In genomic region chr4:141461088-141461487, GRCm38 (mm10) we compare ENCODE assay signal across 16 mouse cellular contexts. TPM values are rescaled to one million over a fixed set of nuclear protein-coding genes. Genes with fewer than 3 reads are reported as not detected.
DNase-seq lines count a peak whose midpoint lies in the region; ATAC-seq and TF ChIP-seq lines count a peak whose summit lies in the region.
"Had no signal": no experiment of that assay in that cellular context is flagged by ENCODE, and none has a peak within 500 bp of the region (broad histone marks: within the 10 kb centered on the region; RNA-seq: fewer than 3 reads in every experiment).

No protein-coding gene starts in this region.

- H3K4me1 ChIP-seq in limb, embryonic 15.5 days = peaks cover 15% of the 10 kb centered on the region
- peaks cover 18% of the 10 kb centered on the region for H3K4me1 ChIP-seq in limb, embryonic 10.5 days
- no peaks in the 10 kb centered on the region for H3K4me1 ChIP-seq in intestine, postnatal 0 days (replicated peaks; ENCODE audit: control insufficient read depth, insufficient read depth, low read length)

- no peaks in the 10 kb centered on the region for H3K27me3 ChIP-seq in limb, embryonic 15.5 days
- no peaks in the 10 kb centered on the region for H3K27me3 ChIP-seq in limb, embryonic 10.5 days (ENCODE audit: low read depth, poor library complexity, severe bottlenecking)
- H3K27me3 ChIP-seq in intestine, postnatal 0 days (replicated peaks; ENCODE audit: control insufficient read depth, insufficient read depth, low read length) = no peaks in the 10 kb centered on the region
- H3K27me3 ChIP-seq: liver, embryonic 15.5 days had no signal

- peaks cover 52% of the 10 kb centered on the region for H3K36me3 ChIP-seq in limb, embryonic 15.5 days
- peaks cover 87% of the 10 kb centered on the region for H3K36me3 ChIP-seq in limb, embryonic 10.5 days
- peaks cover 56% of the 10 kb centered on the region for H3K36me3 ChIP-seq in intestine, postnatal 0 days (ENCODE audit: control insufficient read depth, insufficient read depth)

- WGBS in limb, embryonic 15.5 days = 72% methylated on average over 12 of the region's 12 CpGs
- WGBS in limb, embryonic 10.5 days = 72% methylated on average over 12 of the region's 12 CpGs
- 57% methylated on average over 12 of the region's 12 CpGs for WGBS in intestine, postnatal 0 days

- H3K9ac ChIP-seq in limb, embryonic 15.5 days = no peak overlapping the region
- no peak overlapping the region for H3K9ac ChIP-seq in intestine, postnatal 0 days (ENCODE audit: low read depth, low read length)
- H3K9ac ChIP-seq: liver, embryonic 15.5 days had no signal

- DNase-seq in embryo, embryonic 10.5 days (ENCODE audit: low spot score) = peak; percentile 33
- DNase-seq in embryo, embryonic 9.5 days (ENCODE audit: extremely low spot score) = no peak
- DNase-seq in limb, embryonic 10.5 days (ENCODE audit: low spot score) = no peak
- DNase-seq in brain, adult 2 months (ENCODE audit: low read depth, low spot score) = peak; percentile 67
- no peak for DNase-seq in T-cell, adult 2 months (ENCODE audit: low spot score)
- DNase-seq in kidney, adult 18-20 months = no peak
- DNase-seq: adrenal gland, postnatal 10 days; cerebellum, postnatal 36 days; gastrocnemius, postnatal 10 days; kidney, postnatal 14 days; lung, postnatal 36 days had no signal

- no peaks in the 10 kb centered on the region for H3K9me3 ChIP-seq in limb, embryonic 15.5 days
- no peaks in the 10 kb centered on the region for H3K9me3 ChIP-seq in limb, embryonic 10.5 days (replicated peaks)
- no peaks in the 10 kb centered on the region for H3K9me3 ChIP-seq in intestine, postnatal 0 days (ENCODE audit: control insufficient read depth)
- H3K9me3 ChIP-seq: heart, embryonic 10.5 days; liver, embryonic 15.5 days had no signal

- H3K27ac ChIP-seq in limb, embryonic 15.5 days = 0 out of 2 replicates have a peak overlapping the region, but pooled peaks have one; percentile 12
- H3K27ac ChIP-seq in limb, embryonic 10.5 days = no peak overlapping the region
- no peak overlapping the region for H3K27ac ChIP-seq in intestine, postnatal 0 days (ENCODE audit: low read depth, low read length)
- H3K27ac ChIP-seq: heart, embryonic 10.5 days; liver, embryonic 15.5 days had no signal

- no peak for ATAC-seq in limb, embryonic 15.5 days (ENCODE audit: insufficient number of reproducible peaks, low FRiP score, low TSS enrichment, low read depth)
- peak; percentile 57 for ATAC-seq in intestine, postnatal 0 days

- TF ChIP-seq CTCF in intestine, postnatal 0 days (IDR thresholded peaks at IDR 0.05; ENCODE audit: low read depth) = no peak

- H3K4me2 ChIP-seq in limb, embryonic 15.5 days = no peak overlapping the region
- H3K4me2 ChIP-seq in intestine, postnatal 0 days (replicated peaks; ENCODE audit: low read depth) = no peak overlapping the region
- H3K4me2 ChIP-seq: liver, embryonic 15.5 days had no signal

- H3K4me3 ChIP-seq in limb, embryonic 15.5 days = no peak overlapping the region
- H3K4me3 ChIP-seq in limb, embryonic 10.5 days = no peak overlapping the region
- H3K4me3 ChIP-seq in intestine, postnatal 0 days (ENCODE audit: low read depth, low read length) = no peak overlapping the region
- H3K4me3 ChIP-seq: erythroblast, embryonic 14.5 days; heart, embryonic 10.5 days; liver, embryonic 15.5 days had no signal

RNA-seq across cellular contexts. Expression of gene Zbtb17, which starts 16.6 kb away (rescaled TPM):
- 31.2 and 33.2 TPM in 2 replicates for polyA plus RNA-seq in limb, embryonic 15.5 days (2015; fragmentation: Nextera tagmentation; extraction: Ambion mirVana)
- 60.6 and 66.5 TPM in 2 replicates for polyA plus RNA-seq in limb, embryonic 10.5 days (2016; fragmentation: Nextera tagmentation; extraction: Ambion mirVana)
- 9.7 and 9.8 TPM in 2 replicates for polyA plus RNA-seq in intestine, postnatal 0 days (2015; fragmentation: Nextera tagmentation; extraction: Ambion mirVana)

RNA-seq across cellular contexts. Expression of gene Srarp, which starts 25.2 kb away (rescaled TPM):
- not detected in 2 replicates for polyA plus RNA-seq in limb, embryonic 15.5 days (2015; fragmentation: Nextera tagmentation; extraction: Ambion mirVana)
- not detected in 2 replicates for polyA plus RNA-seq in limb, embryonic 10.5 days (2016; fragmentation: Nextera tagmentation; extraction: Ambion mirVana)
- polyA plus RNA-seq in intestine, postnatal 0 days (2015; fragmentation: Nextera tagmentation; extraction: Ambion mirVana) = not detected in 2 replicates
- polyA plus RNA-seq: erythroblast, embryonic 14.5 days; heart, embryonic 10.5 days; liver, embryonic 15.5 days had no signal

RNA-seq across cellular contexts. Expression of gene Hspb7, which starts 40.5 kb away (rescaled TPM):
- polyA plus RNA-seq in limb, embryonic 15.5 days (2015; fragmentation: Nextera tagmentation; extraction: Ambion mirVana) = 1.7 and 5.4 TPM in 2 replicates
- 0.05 and 0.06 TPM in 2 replicates for polyA plus RNA-seq in limb, embryonic 10.5 days (2016; fragmentation: Nextera tagmentation; extraction: Ambion mirVana)
- 4.7 and 8.0 TPM in 2 replicates for polyA plus RNA-seq in intestine, postnatal 0 days (2015; fragmentation: Nextera tagmentation; extraction: Ambion mirVana)
- polyA plus RNA-seq: erythroblast, embryonic 14.5 days had no signal

RNA-seq across cellular contexts. Expression of gene Clcnkb, which starts 45.3 kb away (rescaled TPM):
- polyA plus RNA-seq in limb, embryonic 15.5 days (2015; fragmentation: Nextera tagmentation; extraction: Ambion mirVana) = not detected in 2 replicates
- polyA plus RNA-seq in limb, embryonic 10.5 days (2016; fragmentation: Nextera tagmentation; extraction: Ambion mirVana) = not detected in 2 replicates
- polyA plus RNA-seq in intestine, postnatal 0 days (2015; fragmentation: Nextera tagmentation; extraction: Ambion mirVana) = not detected in 2 replicates
- polyA plus RNA-seq: erythroblast, embryonic 14.5 days; liver, embryonic 15.5 days had no signal

Comparison
In these comparisons a context has a peak if more than half of its experiments do, and no peak if none do; other contexts are left out.
1. DNase-seq: peak in embryo, embryonic 10.5 days (single experiment) and brain, adult 2 months (single experiment); none in embryo, embryonic 9.5 days (single experiment), limb, embryonic 10.5 days (single experiment), T-cell, adult 2 months (single experiment) and kidney, adult 18-20 months (single experiment).